Mouse (Mus musculus) myocyte (in vitro differentiated cells): Measurements from ENCODE around the gene Ncstn. TPM values are rescaled to one million over a fixed set of nuclear protein-coding genes. Genes with fewer than 3 reads are reported as not detected.

Experiments used
- H3K27me3 ChIP-seq: one replicate; pipeline ENCODE4 v1.6.1; 2011; ENCODE audit not compliant: control insufficient read depth, insufficient read depth, insufficient read length
- H3K36me3 ChIP-seq: one replicate; pipeline ENCODE4 v1.6.1; 2011; ENCODE audit not compliant: control insufficient read depth, insufficient read depth
- H3K4me2 ChIP-seq: one replicate; pipeline ENCODE4 v1.6.1; 2011; ENCODE audit warnings: low read depth, control low read depth
- H3K4me3 ChIP-seq: one replicate; pipeline ENCODE4 v1.5.1; 2011; ENCODE audit warnings: mild to moderate bottlenecking, control low read depth, moderate library complexity
- H3K79me2 ChIP-seq: one replicate; pipeline ENCODE4 v1.6.1; 2011; ENCODE audit not compliant: control insufficient read depth, insufficient read depth
- H3ac ChIP-seq: one replicate; pipeline ENCODE4 v1.6.1; 2011; ENCODE audit not compliant: control insufficient read depth, insufficient read length
- CEBPB ChIP-seq: IDR thresholded peaks from 2 replicates; pipeline ENCODE4 v1.6.1; 2011; ENCODE audit warnings: mild to moderate bottlenecking, moderate library complexity; ENCODE audit not compliant: poor library complexity, insufficient read depth, severe bottlenecking
- E2F4 ChIP-seq: IDR thresholded peaks from one replicate; pipeline ENCODE4 v1.6.1; 2011; ENCODE audit warnings: mild to moderate bottlenecking, control low read depth, moderate library complexity; ENCODE audit not compliant: insufficient read depth
- MAX ChIP-seq: IDR thresholded peaks from one replicate; pipeline ENCODE4 v1.6.1; 2011; ENCODE audit warnings: low read depth, mild to moderate bottlenecking, control low read depth
- MYOD1 ChIP-seq, 3 experiments: IDR thresholded peaks; one replicate each; pipeline ENCODE4 v1.6.1; 2011; ENCODE audit warnings: control low read depth in 2 of 3, low read depth in 2 of 3, mild to moderate bottlenecking in 2 of 3, moderate library complexity in 1 of 3; ENCODE audit not compliant: insufficient read length in 2 of 3, control insufficient read depth in 1 of 3
- MYOG ChIP-seq, 3 experiments: IDR thresholded peaks; one replicate each; pipeline ENCODE4 v1.6.1; 2011; ENCODE audit warnings: control low read depth in 2 of 3, low read depth in 2 of 3, mild to moderate bottlenecking in 2 of 3; ENCODE audit not compliant: insufficient read length in 2 of 3, control insufficient read depth in 1 of 3, insufficient read depth in 1 of 3
- POLR2A ChIP-seq: IDR thresholded peaks from one replicate; pipeline ENCODE4 v1.6.1; 2011; ENCODE audit warnings: low read depth, mild to moderate bottlenecking, control low read depth, moderate library complexity; ENCODE audit not compliant: insufficient read length
- POLR2AphosphoS2 ChIP-seq: IDR thresholded peaks from one replicate; pipeline ENCODE4 v1.6.1; 2011; ENCODE audit warnings: low read depth, control low read depth; ENCODE audit not compliant: insufficient read length
- REST ChIP-seq: IDR thresholded peaks from one replicate; pipeline ENCODE4 v1.6.1; 2011; ENCODE audit warnings: mild to moderate bottlenecking, control low read depth, moderate library complexity; ENCODE audit not compliant: insufficient read depth, insufficient read length
- SRF ChIP-seq: IDR thresholded peaks from one replicate; pipeline ENCODE4 v1.6.1; 2011; ENCODE audit warnings: low read depth; ENCODE audit not compliant: control insufficient read depth, insufficient read length
- TCF12 ChIP-seq: IDR thresholded peaks from one replicate; pipeline ENCODE4 v1.6.1; 2011; ENCODE audit warnings: mild to moderate bottlenecking, control low read depth; ENCODE audit not compliant: poor library complexity, insufficient read depth, severe bottlenecking
- TCF3 ChIP-seq: IDR thresholded peaks from one replicate; pipeline ENCODE4 v1.6.1; 2011; ENCODE audit warnings: low read depth, control low read depth; ENCODE audit not compliant: insufficient read length
- USF1 ChIP-seq: IDR thresholded peaks from one replicate; pipeline ENCODE4 v1.6.1; 2011; ENCODE audit warnings: low read depth, mild to moderate bottlenecking, control low read depth, moderate library complexity
- polyA plus RNA-seq: library from polyadenylated mRNA; unstranded; fragments of >200 nt; fragmentation: generic; extraction: Trizol; gene quantifications from one replicate; pipeline ENCODE4 v1.2.1, GENCODE M21; 2012; ENCODE audit warnings: missing spikeins

Ncstn gene
- polyA plus RNA-seq, 1 experiment = 49.7 TPM

DNA sequence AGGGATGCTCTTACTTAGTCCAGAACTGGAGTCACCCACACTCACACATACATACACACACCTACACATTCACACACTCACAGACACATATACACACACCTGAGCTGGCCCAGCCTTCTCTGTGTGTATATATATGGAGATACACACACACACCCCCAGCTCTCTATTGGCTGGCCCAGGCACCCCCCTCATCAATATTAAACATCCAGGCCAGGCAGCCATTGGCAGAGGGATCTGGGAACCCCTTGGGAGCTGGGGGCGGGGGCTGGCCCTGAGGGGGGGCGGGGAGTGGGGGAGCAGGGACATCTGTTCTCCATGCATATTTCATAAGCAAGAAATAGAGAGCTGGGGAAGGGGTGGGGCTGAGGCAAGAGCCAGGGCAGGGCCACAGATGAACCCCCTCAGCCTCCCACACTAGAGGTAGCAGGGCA is 25.1 kb downstream of the Ncstn start, which contains the start of gene Nhlh1:
Nhlh1 (minus strand) TSS at position 83 of the 431 bp plus-strand sequence.
- no peak within 1 kb of the TSS for H3K4me2 ChIP-seq
- H3K27me3 ChIP-seq = no peaks in the 10 kb centered on the region
- no peak within 1 kb of the TSS for H3ac ChIP-seq
- H3K36me3 ChIP-seq = no peaks in the 10 kb centered on the region
- no peak within 1 kb of the TSS for H3K4me3 ChIP-seq
- TF ChIP-seq USF1 (no peak), CEBPB (no peak), TCF3 (no peak), POLR2AphosphoS2 (no peak)
- H3K79me2 ChIP-seq = no peaks in the 10 kb centered on the region

DNA sequence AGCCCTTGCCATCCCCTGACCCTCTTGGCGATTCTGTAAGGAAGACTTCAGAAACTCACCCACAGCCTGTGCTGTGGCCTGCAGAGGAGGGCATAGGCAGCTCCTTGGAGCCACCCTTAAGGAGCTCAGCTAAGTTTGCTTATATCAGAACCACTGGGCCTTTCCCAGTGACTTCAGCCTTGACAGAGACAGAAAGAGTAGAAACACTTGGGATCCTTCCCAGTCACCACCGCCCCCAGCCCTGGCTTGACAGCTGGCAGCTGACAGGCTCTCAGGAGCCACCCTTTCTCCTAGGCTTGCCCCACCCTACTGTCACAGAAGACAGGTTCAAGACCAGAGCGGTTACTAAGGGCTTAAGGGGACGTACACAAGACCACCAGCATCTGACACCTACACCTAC is 26.3 kb downstream of the Ncstn start:
- TF ChIP-seq POLR2A (no peak), USF1 (no peak), POLR2AphosphoS2 (no peak), MYOG (IDR thresholded peaks at IDR 0.05; ENCODE audit: control insufficient read depth in 1 of 3, insufficient read depth in 1 of 3, insufficient read length in 2 of 3, low read depth in 2 of 3) (no peak), TCF3 (no peak), REST (no peak), CEBPB (no peak), TCF12 (no peak), SRF (no peak), MYOD1 (IDR thresholded peaks at IDR 0.05; ENCODE audit: control insufficient read depth in 1 of 3, insufficient read length in 2 of 3, low read depth in 2 of 3) (no peak), MAX (no peak), E2F4 (no peak)
- Histone ChIP-seq H3K4me3 (no peak overlapping the region), H3K4me2 (no peak overlapping the region), H3K36me3 (no peaks in the 10 kb centered on the region), H3K27me3 (no peaks in the 10 kb centered on the region), H3K79me2 (no peaks in the 10 kb centered on the region), H3ac (no peak overlapping the region)

DNA sequence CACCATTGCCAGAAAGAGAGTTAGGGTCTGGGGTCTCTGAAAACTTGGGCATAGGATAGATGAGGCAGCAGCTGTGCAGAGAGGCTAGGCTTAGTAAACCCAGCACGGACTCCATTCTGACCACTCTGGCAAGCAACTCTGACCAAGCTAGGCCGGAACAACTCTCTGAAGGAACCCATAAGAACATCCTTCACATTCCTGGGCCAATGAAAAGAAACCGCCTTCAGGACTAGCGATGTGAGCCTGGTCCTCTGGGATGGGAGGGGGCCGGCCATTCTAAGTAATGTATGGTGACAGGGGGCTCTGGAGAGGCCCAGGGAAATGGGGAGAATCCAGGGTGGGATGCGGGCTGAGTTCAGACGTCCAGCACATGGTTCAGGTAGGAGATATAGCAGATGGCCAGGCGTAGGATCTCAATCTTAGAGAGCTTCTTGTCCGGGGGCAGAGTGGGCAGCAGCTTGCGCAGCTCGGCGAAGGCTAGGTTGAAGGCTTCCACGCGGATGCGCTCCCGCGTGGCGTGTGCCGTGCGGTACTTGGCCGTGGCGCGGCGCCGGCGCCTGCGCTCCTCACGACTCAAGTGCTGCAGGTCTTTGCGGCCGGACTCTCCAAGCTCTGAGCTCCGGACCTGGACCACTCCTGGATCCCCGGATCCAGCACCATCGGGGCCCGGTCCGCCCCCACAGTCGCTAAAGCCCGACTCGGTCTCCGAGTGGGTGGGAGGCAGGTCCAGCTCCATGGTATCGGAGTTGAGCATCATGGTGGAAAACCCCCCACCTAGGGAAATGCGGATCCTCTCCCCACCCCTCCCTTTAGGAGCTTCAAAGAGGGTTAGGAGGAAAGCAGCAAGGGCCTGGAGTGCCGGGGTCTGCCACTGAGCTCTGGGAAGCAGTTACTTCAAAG is 28.8 kb downstream of the Ncstn start:
- no peak overlapping the region for H3K4me3 ChIP-seq
- H3K36me3 ChIP-seq = no peaks in the 10 kb centered on the region
- no peaks in the 10 kb centered on the region for H3K79me2 ChIP-seq
- no peak overlapping the region for H3ac ChIP-seq
- no peaks in the 10 kb centered on the region for H3K27me3 ChIP-seq
- no peak for TF ChIP-seq POLR2AphosphoS2
- no peak for TF ChIP-seq REST
- TF ChIP-seq TCF3 = no peak
- no peak for TF ChIP-seq MYOD1 (IDR thresholded peaks at IDR 0.05; ENCODE audit: control insufficient read depth in 1 of 3, insufficient read length in 2 of 3, low read depth in 2 of 3)
- no peak for TF ChIP-seq POLR2A
- TF ChIP-seq MAX = no peak
- no peak for TF ChIP-seq MYOG (IDR thresholded peaks at IDR 0.05; ENCODE audit: control insufficient read depth in 1 of 3, insufficient read depth in 1 of 3, insufficient read length in 2 of 3, low read depth in 2 of 3)
- TF ChIP-seq USF1 = no peak
- no peak for TF ChIP-seq CEBPB
- TF ChIP-seq E2F4 = no peak
- TF ChIP-seq SRF = no peak
- no peak for TF ChIP-seq TCF12
- no peak overlapping the region for H3K4me2 ChIP-seq

DNA sequence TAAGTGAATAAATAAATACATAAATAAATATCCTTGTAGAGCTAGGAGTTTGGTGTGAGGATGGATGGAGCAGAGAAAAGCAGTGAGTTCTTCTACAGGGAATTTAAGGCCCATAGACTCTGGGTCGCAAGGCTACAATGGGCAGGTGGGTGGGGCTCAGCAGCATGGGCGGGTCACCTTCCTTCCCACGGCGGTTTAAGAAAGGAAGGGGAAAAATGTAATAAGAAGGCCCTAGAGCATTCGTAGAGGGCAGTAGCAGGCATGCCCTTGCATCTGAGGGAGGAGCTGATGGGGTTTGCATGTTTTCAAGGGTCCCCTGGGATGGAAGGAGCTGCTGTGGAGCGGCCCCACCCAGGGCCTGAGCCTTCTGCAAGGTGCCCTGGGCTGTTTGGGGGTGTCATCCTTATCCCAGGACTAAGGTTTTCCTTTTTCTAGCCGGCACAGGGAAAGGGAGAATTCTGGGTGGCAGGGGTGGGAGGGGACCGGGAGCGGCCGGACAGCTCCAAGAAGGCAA is 29.8 kb downstream of the Ncstn start:
- Histone ChIP-seq H3K27me3 (no peaks in the 10 kb centered on the region), H3K4me3 (no peak overlapping the region), H3K36me3 (no peaks in the 10 kb centered on the region), H3K79me2 (no peaks in the 10 kb centered on the region), H3K4me2 (no peak overlapping the region), H3ac (no peak overlapping the region)
- no peak for TF ChIP-seq MYOG (IDR thresholded peaks at IDR 0.05; ENCODE audit: control insufficient read depth in 1 of 3, insufficient read depth in 1 of 3, insufficient read length in 2 of 3, low read depth in 2 of 3)
- no peak for TF ChIP-seq REST
- TF ChIP-seq POLR2A = no peak
- no peak for TF ChIP-seq MYOD1 (IDR thresholded peaks at IDR 0.05; ENCODE audit: control insufficient read depth in 1 of 3, insufficient read length in 2 of 3, low read depth in 2 of 3)
- TF ChIP-seq E2F4 = no peak
- no peak for TF ChIP-seq TCF12
- TF ChIP-seq CEBPB = no peak
- TF ChIP-seq USF1 = no peak
- no peak for TF ChIP-seq MAX
- no peak for TF ChIP-seq TCF3
- no peak for TF ChIP-seq POLR2AphosphoS2
- no peak for TF ChIP-seq SRF
